23 mouse cellular contexts compared by ENCODE assay signal in the genomic region with DNA sequence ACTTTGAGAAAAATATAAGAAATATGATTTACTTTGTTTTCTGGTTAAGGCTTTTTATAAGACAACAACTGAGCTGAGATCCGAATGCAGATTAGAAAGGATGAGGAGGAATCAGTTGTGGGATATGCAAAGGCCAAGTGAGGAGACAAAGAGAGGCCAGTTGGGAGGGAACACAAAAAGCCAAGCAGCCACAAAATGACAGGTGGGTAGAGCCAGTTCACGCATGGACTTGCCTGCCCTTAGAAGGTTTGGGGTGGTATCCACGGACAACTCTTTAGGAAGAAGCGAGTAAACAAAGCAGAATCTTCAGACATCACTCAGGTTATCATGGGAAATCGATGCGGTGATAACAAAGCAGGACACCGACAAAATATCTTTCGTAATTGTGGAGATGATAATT.
DNase-seq lines count a peak whose midpoint lies in the region; ATAC-seq lines count a peak whose summit lies in the region.
"Had no signal": no experiment of that assay in that cellular context is flagged by ENCODE, and none has a peak within 500 bp of the region (broad histone marks: within the 10 kb centered on the region; RNA-seq: fewer than 3 reads in every experiment).

No protein-coding gene starts in this region.

- WGBS in heart, embryonic 12.5 days: 89% methylated on average over 8 of the region's 8 CpGs
- 92% methylated on average over 8 of the region's 8 CpGs for WGBS in heart, embryonic 14.5 days
- WGBS in heart, embryonic 16.5 days: 90% methylated on average over 8 of the region's 8 CpGs
- 91% methylated on average over 8 of the region's 8 CpGs for WGBS in heart, embryonic 10.5 days

- DNase-seq in heart, postnatal 4 days: no peak
- no peak for DNase-seq in heart, postnatal 10 days
- DNase-seq in heart, embryonic 10.5 days (ENCODE audit: low spot score): no peak
- DNase-seq in left cerebral cortex, adult 11 months (ENCODE audit: low spot score): no peak
- DNase-seq: adrenal gland, adult 2 months; adrenal gland, postnatal 10 days; adrenal gland, postnatal 25 days; cerebellum, adult 11 months; cerebellum, adult 18-20 months; cerebellum, adult 8-10 months; cerebellum, adult 9-11 months; cerebellum, postnatal 14 days; cerebellum, postnatal 36 days; embryo, embryonic 11 days had no signal

- H3K27ac ChIP-seq in heart, embryonic 12.5 days (ENCODE audit: poor library complexity, severe bottlenecking): no peak overlapping the region
- H3K27ac ChIP-seq in heart, embryonic 14.5 days (replicated peaks in 1 of 2; ENCODE audit: control insufficient read depth in 1 of 2, insufficient read depth in 1 of 2, low read depth in 2 of 2, low read length in 2 of 2): no peak overlapping the region
- H3K27ac ChIP-seq in heart, embryonic 16.5 days (ENCODE audit: low read length): no peak overlapping the region
- no peak overlapping the region for H3K27ac ChIP-seq in heart, embryonic 10.5 days
- H3K27ac ChIP-seq: embryonic facial prominence, embryonic 13.5 days; embryonic facial prominence, embryonic 15.5 days; forebrain, embryonic 10.5 days; forebrain, embryonic 12.5 days had no signal

- H3K4me2 ChIP-seq in heart, embryonic 12.5 days: peak overlapping the region; percentile 31; the same call in 1 of the 2 replicates
- peak overlapping the region; percentile 44 for H3K4me2 ChIP-seq in heart, embryonic 14.5 days (ENCODE audit: low read length)
- peak overlapping the region; percentile 40; the same call in 1 of the 2 replicates for H3K4me2 ChIP-seq in heart, embryonic 16.5 days (ENCODE audit: low read depth, low read length)
- H3K4me2 ChIP-seq: embryonic facial prominence, embryonic 13.5 days; embryonic facial prominence, embryonic 15.5 days; forebrain, embryonic 12.5 days had no signal

- H3K4me3 ChIP-seq in heart, embryonic 12.5 days: no peak overlapping the region
- no peak overlapping the region for H3K4me3 ChIP-seq in heart, embryonic 14.5 days (ENCODE audit: control insufficient read depth in 1 of 2, insufficient read depth in 1 of 2, low read depth in 1 of 2, low read length in 2 of 2)
- H3K4me3 ChIP-seq in heart, embryonic 16.5 days (ENCODE audit: low read length): no peak overlapping the region
- H3K4me3 ChIP-seq in heart, embryonic 10.5 days: no peak overlapping the region
- H3K4me3 ChIP-seq: embryonic facial prominence, embryonic 13.5 days; embryonic facial prominence, embryonic 15.5 days; erythroblast, embryonic 14.5 days; forebrain, embryonic 10.5 days; forebrain, embryonic 12.5 days had no signal

- no peak for ATAC-seq in heart, embryonic 12.5 days (ENCODE audit: insufficient number of reproducible peaks, low FRiP score)
- no peak for ATAC-seq in heart, embryonic 14.5 days (ENCODE audit: insufficient number of reproducible peaks, insufficient read depth, low FRiP score, low read depth)
- no peak for ATAC-seq in heart, embryonic 16.5 days (replicated peaks; ENCODE audit: extremely low read depth, insufficient read depth, low FRiP score)
- ATAC-seq: forebrain, embryonic 14.5 days had no signal

- H3K27me3 ChIP-seq in heart, embryonic 12.5 days (replicated peaks): no peaks in the 10 kb centered on the region
- no peaks in the 10 kb centered on the region for H3K27me3 ChIP-seq in heart, embryonic 14.5 days (ENCODE audit: control insufficient read depth, insufficient read depth, low read length)
- no peaks in the 10 kb centered on the region for H3K27me3 ChIP-seq in heart, embryonic 16.5 days (ENCODE audit: control insufficient read depth, insufficient read depth, low read length)
- H3K27me3 ChIP-seq in heart, embryonic 10.5 days (ENCODE audit: insufficient read depth, poor library complexity, severe bottlenecking): no peaks in the 10 kb centered on the region
- H3K27me3 ChIP-seq: embryonic facial prominence, embryonic 13.5 days; embryonic facial prominence, embryonic 15.5 days; forebrain, embryonic 12.5 days had no signal

- H3K9me3 ChIP-seq in heart, embryonic 12.5 days (replicated peaks): no peaks in the 10 kb centered on the region
- H3K9me3 ChIP-seq in heart, embryonic 14.5 days (ENCODE audit: control insufficient read depth, low read length): no peaks in the 10 kb centered on the region
- H3K9me3 ChIP-seq in heart, embryonic 16.5 days (replicated peaks; ENCODE audit: control insufficient read depth, low read length): no peaks in the 10 kb centered on the region
- H3K9me3 ChIP-seq in heart, embryonic 10.5 days: no peaks in the 10 kb centered on the region
- H3K9me3 ChIP-seq: embryonic facial prominence, embryonic 13.5 days; embryonic facial prominence, embryonic 15.5 days; forebrain, embryonic 10.5 days; forebrain, embryonic 12.5 days had no signal

- H3K9ac ChIP-seq in heart, embryonic 12.5 days: no peak overlapping the region
- no peak overlapping the region for H3K9ac ChIP-seq in heart, embryonic 14.5 days (ENCODE audit: low read length)
- no peak overlapping the region for H3K9ac ChIP-seq in heart, embryonic 16.5 days (ENCODE audit: low read length)
- H3K9ac ChIP-seq: embryonic facial prominence, embryonic 13.5 days; embryonic facial prominence, embryonic 15.5 days; forebrain, embryonic 12.5 days had no signal

- peaks cover 17% of the 10 kb centered on the region for H3K4me1 ChIP-seq in heart, embryonic 12.5 days (replicated peaks)
- H3K4me1 ChIP-seq in heart, embryonic 14.5 days (ENCODE audit: control insufficient read depth in 2 of 2, insufficient read depth in 2 of 2, low read length in 2 of 2): peaks cover 4 to 16% of the 10 kb centered on the region in 2 experiments
- peaks cover 13% of the 10 kb centered on the region for H3K4me1 ChIP-seq in heart, embryonic 16.5 days (ENCODE audit: control insufficient read depth, insufficient read depth, low read length)
- H3K4me1 ChIP-seq in heart, embryonic 10.5 days: peaks cover 16% of the 10 kb centered on the region

- intact Hi-C loops in heart, postnatal 10 days (cut with DNase I): loop anchor here (5.0 kb wide), 1 partner anchor 73 kb away; no protein-coding TSS in a partner anchor

- no peaks in the 10 kb centered on the region for H3K36me3 ChIP-seq in heart, embryonic 12.5 days
- H3K36me3 ChIP-seq in heart, embryonic 14.5 days (ENCODE audit: control insufficient read depth, insufficient read depth, low read length): no peaks in the 10 kb centered on the region
- H3K36me3 ChIP-seq in heart, embryonic 16.5 days (ENCODE audit: control insufficient read depth, insufficient read depth): no peaks in the 10 kb centered on the region
- no peaks in the 10 kb centered on the region for H3K36me3 ChIP-seq in heart, embryonic 10.5 days
- H3K36me3 ChIP-seq: embryonic facial prominence, embryonic 13.5 days; embryonic facial prominence, embryonic 15.5 days; forebrain, embryonic 10.5 days; forebrain, embryonic 12.5 days had no signal
